Mouse (Mus musculus) layer of hippocampus, postnatal 14 days (tissue): ENCODE measurements at regions not wholly inside any gene's neighbourhood (a gene's known extent, or its start where the extent isn't known, plus 50 kb on each side); places are given as distances from the start of the nearest gene placed in this dataset.

ENCODE experiments used
- DNase-seq, 2 experiments: peaks; one replicate each; pipeline ENCODE4 v3.0.0; 2021 to 2022; ENCODE audit warnings: low spot score in 2 of 2, mixed read lengths in 1 of 2

DNA sequence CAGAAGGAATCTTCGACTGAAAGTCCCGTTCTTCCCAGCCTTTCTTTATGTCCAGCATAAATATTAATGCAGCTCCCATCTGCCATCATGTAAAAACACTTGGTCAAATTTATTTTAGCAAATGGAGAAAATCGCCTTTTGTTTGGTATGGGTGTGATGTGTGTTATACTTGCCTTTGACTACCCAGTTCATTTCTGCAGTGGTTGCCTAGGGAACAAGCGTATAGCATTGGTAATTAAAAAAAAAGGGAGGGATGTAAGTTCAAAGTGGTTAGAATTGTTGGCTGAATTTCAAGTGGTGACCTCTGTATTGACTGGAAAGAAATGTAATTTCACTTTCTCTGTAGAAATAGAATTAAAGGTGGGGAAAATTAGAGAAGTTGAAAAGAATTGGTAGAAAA, 75.6 kb upstream of the Lcorl start:
- no peak for DNase-seq

- no peak for DNase-seq
These were observed 73.8 kb upstream of the Lcorl start for GRCm38 (mm10) chr5:45931252-45931651.

DNA sequence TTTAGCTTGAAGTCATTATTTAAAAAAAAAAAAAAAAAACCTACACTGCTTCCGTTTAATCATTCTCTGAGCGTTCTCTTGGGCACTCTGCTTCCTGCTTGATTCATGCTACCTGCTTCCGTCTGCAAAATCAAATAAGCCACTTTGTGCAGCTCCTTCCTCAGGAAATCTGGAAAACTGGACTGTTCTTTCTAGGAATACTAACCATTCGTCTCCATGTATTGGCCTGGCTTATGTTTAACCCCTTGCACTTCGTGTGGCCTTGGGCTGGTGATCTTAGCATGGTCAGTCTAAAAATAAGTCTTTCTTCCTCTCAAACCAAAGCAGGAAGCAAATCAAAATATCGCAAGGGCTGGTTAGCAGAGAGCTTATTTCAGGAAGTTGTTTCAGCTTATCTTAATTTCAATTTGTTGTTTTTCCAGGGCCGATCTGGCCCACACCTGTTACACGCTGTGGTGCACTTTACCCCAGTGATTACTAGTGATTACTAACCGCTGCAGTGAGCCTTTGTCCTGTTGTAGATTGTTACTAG, 68.5 kb upstream of the Lcorl start:
- no peak for DNase-seq

DNA sequence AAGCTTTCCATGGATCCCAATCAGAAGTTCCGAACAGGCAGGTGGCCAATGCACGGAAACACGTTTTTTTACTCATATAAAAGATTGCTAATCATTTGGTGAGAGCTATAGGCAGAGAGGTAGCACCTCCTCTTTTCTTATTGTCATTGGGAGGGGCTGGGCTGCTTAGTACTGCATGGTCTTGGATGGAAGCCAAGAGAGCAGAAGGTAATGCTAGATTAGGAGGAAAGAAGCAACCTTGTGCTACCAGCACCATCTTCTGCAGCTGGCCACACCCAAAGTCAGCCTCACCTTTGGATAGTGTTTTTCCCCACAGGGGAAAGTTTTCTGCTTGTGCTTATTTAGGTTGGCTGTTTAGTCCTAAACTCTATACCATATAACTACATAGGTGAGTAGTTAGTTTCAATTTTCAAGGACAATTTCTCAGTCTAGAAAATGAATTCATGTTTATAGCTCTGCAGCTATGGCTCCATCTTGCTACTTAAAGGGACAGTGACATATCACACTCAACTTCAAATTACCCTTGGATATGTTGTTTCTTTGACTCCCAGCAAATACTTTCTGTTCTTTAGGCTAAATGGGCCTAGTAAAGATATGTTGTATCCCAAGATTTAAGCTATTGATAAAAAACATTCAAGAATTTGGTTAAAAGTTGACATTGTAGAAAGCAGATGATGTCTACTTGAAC, 66.6 kb upstream of the Lcorl start:
- no peak for DNase-seq
